Mouse (Mus musculus): ENCODE results near the gene Dnah2. TPM values are rescaled to one million over a fixed set of nuclear protein-coding genes. Genes with fewer than 3 reads are reported as not detected.

The Dnah2 gene
- polyA plus RNA-seq, 1 experiment from 2014 or later, result 0.36 TPM

DNA sequence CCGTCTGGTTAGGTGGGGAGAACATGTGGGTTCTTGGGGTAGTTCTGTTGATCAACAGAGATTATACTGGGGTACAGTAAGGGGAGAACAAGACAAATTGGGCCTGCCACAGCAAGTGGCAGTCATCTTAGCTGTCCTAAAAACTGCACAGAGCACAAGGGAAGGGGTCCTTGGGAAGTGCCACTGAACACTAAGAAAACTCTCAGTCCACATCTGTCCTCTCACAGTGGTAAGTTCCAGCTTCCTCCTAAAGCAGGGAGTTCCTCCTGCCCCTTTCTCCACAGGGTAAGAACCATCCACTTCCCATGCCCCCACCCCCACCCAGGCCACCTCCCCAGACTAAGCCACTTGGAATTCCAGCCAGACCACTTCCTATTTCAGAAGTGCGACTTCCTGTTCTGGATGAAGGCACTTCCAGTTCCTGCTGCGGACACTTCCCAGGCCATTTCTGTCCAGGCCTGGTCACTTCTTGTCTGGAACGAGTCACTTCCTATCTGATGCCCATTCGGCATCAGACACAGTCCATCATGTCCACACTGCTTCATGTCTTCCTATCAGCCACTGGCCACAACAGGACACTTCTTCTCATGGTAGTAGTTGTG, 5.7 kb upstream of the Dnah2 start:
- Histone ChIP-seq H3K36me3 (ENCODE audit: control insufficient read depth, insufficient read depth, low read length) (peaks cover 25% of the 10 kb centered on the region), H3K4me2 (ENCODE audit: low read length) (no peak overlapping the region), H3K27me3 (ENCODE audit: control insufficient read depth, insufficient read depth, low read length) (no peaks in the 10 kb centered on the region; the same call in 1 of the 2 replicates), H3K9me3 (ENCODE audit: control insufficient read depth, low read length) (no peaks in the 10 kb centered on the region), H3K9ac (ENCODE audit: low read length) (no peak overlapping the region), H3K4me1 (ENCODE audit: control insufficient read depth in 2 of 2, insufficient read depth in 2 of 2, low read length in 2 of 2) (peaks cover 9 to 11% of the 10 kb centered on the region in 2 experiments), H3K27ac (replicated peaks in 1 of 2; ENCODE audit: control insufficient read depth in 1 of 2, insufficient read depth in 1 of 2, low read depth in 2 of 2, low read length in 2 of 2) (no peak overlapping the region), H3K4me3 (ENCODE audit: control insufficient read depth in 1 of 2, insufficient read depth in 1 of 2, low read depth in 1 of 2, low read length in 2 of 2) (no peak overlapping the region)
- no peak for ATAC-seq (ENCODE audit: insufficient number of reproducible peaks, insufficient read depth, low FRiP score, low read depth)
- WGBS, result 64% methylated on average over 5 of the region's 5 CpGs

DNA sequence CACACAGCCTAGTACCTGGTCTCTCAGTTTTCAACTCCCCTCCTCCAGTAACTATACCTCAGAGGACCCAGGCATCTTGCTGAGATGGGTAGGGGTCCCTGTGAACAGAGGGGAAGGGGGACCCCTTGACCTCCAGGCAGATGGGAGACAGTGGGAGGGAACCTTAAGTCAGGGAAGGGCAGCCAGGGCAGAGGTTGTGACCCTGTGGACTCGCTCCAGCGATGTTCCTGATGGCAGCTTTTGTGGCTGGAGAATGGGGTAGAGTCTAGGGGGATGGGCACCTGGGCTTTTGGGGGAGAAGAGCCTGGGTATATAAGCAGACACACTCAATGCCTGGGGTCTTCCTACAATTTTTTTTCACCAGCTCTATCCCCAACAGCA, 4.4 kb upstream of the Dnah2 start:
- H3K9ac ChIP-seq (ENCODE audit: low read length), result no peak overlapping the region
- H3K9me3 ChIP-seq (ENCODE audit: control insufficient read depth, low read length), result no peaks in the 10 kb centered on the region
- 46% methylated on average over 2 of the region's 2 CpGs for WGBS
- peaks cover 25% of the 10 kb centered on the region for H3K36me3 ChIP-seq (ENCODE audit: control insufficient read depth, insufficient read depth, low read length)
- no peak overlapping the region for H3K4me3 ChIP-seq (ENCODE audit: control insufficient read depth in 1 of 2, insufficient read depth in 1 of 2, low read depth in 1 of 2, low read length in 2 of 2)
- ATAC-seq (ENCODE audit: insufficient number of reproducible peaks, insufficient read depth, low FRiP score, low read depth), result no peak
- H3K4me2 ChIP-seq (ENCODE audit: low read length), result no peak overlapping the region
- no peak overlapping the region for H3K27ac ChIP-seq (replicated peaks in 1 of 2; ENCODE audit: control insufficient read depth in 1 of 2, insufficient read depth in 1 of 2, low read depth in 2 of 2, low read length in 2 of 2)
- H3K27me3 ChIP-seq (ENCODE audit: control insufficient read depth, insufficient read depth, low read length), result peaks cover 4% of the 10 kb centered on the region; the same call in 1 of the 2 replicates
- peaks cover 4 to 7% of the 10 kb centered on the region in 2 experiments for H3K4me1 ChIP-seq (ENCODE audit: control insufficient read depth in 2 of 2, insufficient read depth in 2 of 2, low read length in 2 of 2)

DNA sequence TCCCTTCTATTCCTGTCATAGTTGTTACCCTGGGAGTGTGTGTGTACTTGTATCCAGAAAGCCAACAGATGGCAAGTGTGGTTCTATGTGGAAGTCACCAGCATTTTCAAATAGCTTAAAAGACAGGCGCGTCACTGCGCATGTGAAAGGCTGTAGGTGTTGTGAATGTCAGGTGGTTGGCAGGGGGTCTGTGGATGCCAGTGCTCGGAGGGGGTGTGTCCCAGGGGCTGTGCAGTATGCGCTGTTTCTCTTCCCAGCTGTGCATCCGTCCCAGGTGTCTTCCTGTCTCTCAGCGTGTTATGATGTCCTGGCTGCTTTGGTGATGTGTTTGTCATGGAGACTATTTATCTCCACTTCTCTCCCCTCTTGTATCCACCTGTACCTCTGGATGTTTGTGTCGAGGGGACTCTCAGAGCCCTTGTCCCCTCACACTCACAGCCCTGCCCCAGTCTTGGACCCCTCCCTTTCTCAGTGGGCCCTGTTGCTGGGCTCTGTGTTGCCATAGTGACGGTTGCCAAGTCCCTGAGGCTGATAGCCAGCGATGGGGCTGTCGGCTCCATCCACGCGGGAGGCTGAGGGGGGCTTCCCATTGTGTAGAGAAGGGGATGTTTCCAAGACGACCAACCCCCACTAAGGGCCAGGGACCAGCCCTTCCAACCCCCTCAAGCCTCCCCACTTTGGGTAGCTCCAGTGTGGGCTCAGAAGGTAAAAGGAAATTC, 3.9 kb upstream of the Dnah2 start:
- H3K4me1 ChIP-seq (ENCODE audit: control insufficient read depth in 2 of 2, insufficient read depth in 2 of 2, low read length in 2 of 2), result peaks cover 0 to 5% of the 10 kb centered on the region in 2 experiments; a peak in 2 of 4 replicates
- no peak overlapping the region for H3K4me2 ChIP-seq (ENCODE audit: low read length)
- 28% methylated on average over 14 of the region's 14 CpGs for WGBS
- H3K9ac ChIP-seq (ENCODE audit: low read length), result no peak overlapping the region
- no peaks in the 10 kb centered on the region for H3K9me3 ChIP-seq (ENCODE audit: control insufficient read depth, low read length)
- ATAC-seq (ENCODE audit: insufficient number of reproducible peaks, insufficient read depth, low FRiP score, low read depth), result no peak
- H3K4me3 ChIP-seq (ENCODE audit: control insufficient read depth in 1 of 2, insufficient read depth in 1 of 2, low read depth in 1 of 2, low read length in 2 of 2), result no peak overlapping the region
- H3K27me3 ChIP-seq (ENCODE audit: control insufficient read depth, insufficient read depth, low read length), result peaks cover 4% of the 10 kb centered on the region; the same call in 1 of the 2 replicates
- H3K36me3 ChIP-seq (ENCODE audit: control insufficient read depth, insufficient read depth, low read length), result peaks cover 25% of the 10 kb centered on the region
- H3K27ac ChIP-seq (replicated peaks in 1 of 2; ENCODE audit: control insufficient read depth in 1 of 2, insufficient read depth in 1 of 2, low read depth in 2 of 2, low read length in 2 of 2), result no peak overlapping the region

DNA sequence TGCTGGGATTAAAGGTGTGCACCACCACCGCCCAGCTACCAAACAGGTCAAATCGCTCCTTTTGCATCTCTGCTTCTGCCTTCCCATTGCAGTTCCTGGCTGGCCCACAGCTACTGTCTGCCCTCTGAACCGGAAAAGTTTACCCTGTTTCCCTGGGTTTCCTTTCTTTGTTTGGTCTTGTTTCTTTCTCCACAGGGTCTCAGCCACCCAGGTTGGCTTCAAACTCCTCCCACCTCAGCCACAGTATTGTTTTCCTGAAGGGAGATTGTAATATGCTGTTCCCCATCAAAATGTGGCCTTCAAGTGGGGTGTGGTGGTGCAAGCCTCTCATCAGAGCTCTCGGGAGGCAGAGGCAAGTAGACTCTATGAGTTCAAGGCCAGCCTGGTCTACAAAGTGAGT, 2.4 kb upstream of the Dnah2 start:
- Histone ChIP-seq H3K9me3 (ENCODE audit: control insufficient read depth, low read length) (no peaks in the 10 kb centered on the region), H3K9ac (ENCODE audit: low read length) (no peak overlapping the region), H3K36me3 (ENCODE audit: control insufficient read depth, insufficient read depth, low read length) (peaks cover 18% of the 10 kb centered on the region), H3K27ac (replicated peaks in 1 of 2; ENCODE audit: control insufficient read depth in 1 of 2, insufficient read depth in 1 of 2, low read depth in 2 of 2, low read length in 2 of 2) (no peak overlapping the region), H3K4me2 (ENCODE audit: low read length) (no peak overlapping the region), H3K4me1 (ENCODE audit: control insufficient read depth in 2 of 2, insufficient read depth in 2 of 2, low read length in 2 of 2) (peaks cover 10 to 11% of the 10 kb centered on the region in 2 experiments), H3K27me3 (ENCODE audit: control insufficient read depth, insufficient read depth, low read length) (0 out of 2 replicates have a peak, but pooled peaks cover 4% of the 10 kb centered on the region), H3K4me3 (ENCODE audit: control insufficient read depth in 1 of 2, insufficient read depth in 1 of 2, low read depth in 1 of 2, low read length in 2 of 2) (no peak overlapping the region)
- WGBS, result 74% methylated on average over 4 of the region's 4 CpGs
- no peak for ATAC-seq (ENCODE audit: insufficient number of reproducible peaks, insufficient read depth, low FRiP score, low read depth)

DNA sequence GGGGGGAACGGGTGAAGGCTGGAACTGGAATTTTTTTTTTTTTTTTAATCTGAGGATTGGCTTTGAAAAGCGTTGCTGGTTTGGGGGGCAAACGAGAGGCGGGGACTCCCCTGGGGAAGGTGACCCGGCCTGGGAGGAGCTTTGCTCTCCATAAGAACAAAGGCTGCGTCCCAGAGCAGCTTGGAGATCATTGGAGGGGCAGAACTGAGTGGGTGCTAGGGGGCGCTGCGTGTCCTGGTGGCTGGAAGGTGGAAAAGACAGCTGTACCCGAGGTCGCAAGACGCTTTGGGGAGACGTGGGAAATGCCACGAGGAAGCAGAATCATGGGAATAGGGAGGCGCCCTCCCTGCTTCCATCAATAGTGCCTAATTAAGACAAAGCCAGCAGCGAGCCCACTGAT, 1.8 kb downstream of the Dnah2 start:
- Histone ChIP-seq H3K36me3 (ENCODE audit: control insufficient read depth, insufficient read depth, low read length) (no peaks in the 10 kb centered on the region), H3K9me3 (ENCODE audit: control insufficient read depth, low read length) (no peaks in the 10 kb centered on the region), H3K4me2 (ENCODE audit: low read length) (peak overlapping the region; percentile 99), H3K27ac (replicated peaks in 1 of 2; ENCODE audit: control insufficient read depth in 1 of 2, insufficient read depth in 1 of 2, low read depth in 2 of 2, low read length in 2 of 2) (peak overlapping the region in 1 of 2 experiments; percentile 74; a peak in 2 of 4 replicates), H3K27me3 (ENCODE audit: control insufficient read depth, insufficient read depth, low read length) (0 out of 2 replicates have a peak, but pooled peaks cover 4% of the 10 kb centered on the region), H3K4me3 (ENCODE audit: control insufficient read depth in 1 of 2, insufficient read depth in 1 of 2, low read depth in 1 of 2, low read length in 2 of 2) (peak overlapping the region; percentile 57 to 60), H3K4me1 (ENCODE audit: control insufficient read depth in 2 of 2, insufficient read depth in 2 of 2, low read length in 2 of 2) (peaks cover 11 to 13% of the 10 kb centered on the region in 2 experiments; a peak in 3 of 4 replicates), H3K9ac (ENCODE audit: low read length) (peak overlapping the region; percentile 80)
- WGBS, result 6% methylated on average over 15 of the region's 15 CpGs
- peak; percentile 23; the same call in 1 of the 2 replicates for ATAC-seq (ENCODE audit: insufficient number of reproducible peaks, insufficient read depth, low FRiP score, low read depth)

DNA sequence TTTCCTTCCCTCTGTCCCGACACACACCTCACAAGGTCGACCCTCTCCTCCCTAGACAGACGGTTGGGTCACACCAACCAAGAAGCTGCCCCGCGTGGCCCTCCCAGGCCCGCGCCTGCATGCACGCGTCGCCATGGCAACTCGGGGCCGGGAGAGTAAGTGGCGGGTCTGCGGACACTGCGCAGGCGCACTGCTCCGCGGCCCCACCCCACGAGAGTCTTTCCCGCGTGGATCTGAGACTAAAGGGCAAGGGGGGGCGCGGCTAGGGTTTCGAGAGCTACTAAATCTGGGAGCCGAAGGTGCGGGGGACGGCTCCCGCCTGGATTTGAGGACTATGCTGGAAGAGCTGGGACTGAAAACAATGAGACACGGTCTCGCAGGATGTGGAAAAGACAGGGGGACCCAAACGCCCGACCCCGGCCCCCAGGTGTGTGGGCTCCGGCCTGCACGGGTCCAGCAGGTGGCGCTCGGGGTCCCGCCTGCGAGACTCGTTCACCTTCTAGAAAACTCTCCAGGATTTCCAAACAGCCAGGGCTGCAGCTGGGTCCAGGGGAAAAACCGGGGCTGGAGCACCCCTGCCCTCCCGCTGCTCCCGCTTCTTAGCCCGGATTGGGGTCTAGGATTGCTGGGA, 2.4 kb downstream of the Dnah2 start:
- Histone ChIP-seq H3K36me3 (ENCODE audit: control insufficient read depth, insufficient read depth, low read length) (no peaks in the 10 kb centered on the region), H3K9ac (ENCODE audit: low read length) (peak overlapping the region; percentile 80), H3K9me3 (ENCODE audit: control insufficient read depth, low read length) (no peaks in the 10 kb centered on the region), H3K4me2 (ENCODE audit: low read length) (peak overlapping the region; percentile 99), H3K4me3 (ENCODE audit: control insufficient read depth in 1 of 2, insufficient read depth in 1 of 2, low read depth in 1 of 2, low read length in 2 of 2) (peak overlapping the region; percentile 57 to 60), H3K27ac (replicated peaks in 1 of 2; ENCODE audit: control insufficient read depth in 1 of 2, insufficient read depth in 1 of 2, low read depth in 2 of 2, low read length in 2 of 2) (peak overlapping the region; percentile 50 to 74), H3K27me3 (ENCODE audit: control insufficient read depth, insufficient read depth, low read length) (0 out of 2 replicates have a peak, but pooled peaks cover 4% of the 10 kb centered on the region), H3K4me1 (ENCODE audit: control insufficient read depth in 2 of 2, insufficient read depth in 2 of 2, low read length in 2 of 2) (peaks cover 11 to 13% of the 10 kb centered on the region in 2 experiments; a peak in 3 of 4 replicates)
- ATAC-seq (ENCODE audit: insufficient number of reproducible peaks, insufficient read depth, low FRiP score, low read depth), result peak; percentile 61
- WGBS, result under 1% methylated on average over 44 of the region's 44 CpGs

DNA sequence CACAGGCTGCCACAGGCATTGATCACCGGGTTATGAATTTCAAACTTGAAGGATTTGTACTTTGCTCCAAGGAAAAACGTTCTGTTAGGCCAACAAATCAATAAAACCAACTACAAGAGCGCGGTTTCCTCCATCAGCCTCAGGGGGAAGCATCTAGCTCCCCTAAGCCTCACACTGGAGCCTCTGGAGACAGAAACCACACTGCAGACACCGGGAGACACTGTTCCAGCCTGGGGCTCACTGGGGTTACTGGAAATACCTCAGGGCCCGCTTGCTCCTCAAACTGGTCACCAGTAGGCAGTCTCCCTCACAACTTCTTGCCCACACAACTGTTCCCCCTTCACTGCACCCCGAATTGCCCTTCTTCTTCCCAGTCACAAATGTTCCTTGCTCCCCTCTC, 3.0 kb downstream of the Dnah2 start:
- ATAC-seq (ENCODE audit: insufficient number of reproducible peaks, insufficient read depth, low FRiP score, low read depth), result no peak
- Histone ChIP-seq H3K9ac (ENCODE audit: low read length) (peak overlapping the region; percentile 80), H3K27me3 (ENCODE audit: control insufficient read depth, insufficient read depth, low read length) (0 out of 2 replicates have a peak, but pooled peaks cover 4% of the 10 kb centered on the region), H3K4me2 (ENCODE audit: low read length) (peak overlapping the region; percentile 99), H3K9me3 (ENCODE audit: control insufficient read depth, low read length) (no peaks in the 10 kb centered on the region), H3K36me3 (ENCODE audit: control insufficient read depth, insufficient read depth, low read length) (no peaks in the 10 kb centered on the region), H3K4me1 (ENCODE audit: control insufficient read depth in 2 of 2, insufficient read depth in 2 of 2, low read length in 2 of 2) (peaks cover 11 to 13% of the 10 kb centered on the region in 2 experiments; a peak in 3 of 4 replicates), H3K4me3 (ENCODE audit: control insufficient read depth in 1 of 2, insufficient read depth in 1 of 2, low read depth in 1 of 2, low read length in 2 of 2) (peak overlapping the region; percentile 57 to 60; a peak in 3 of 4 replicates), H3K27ac (replicated peaks in 1 of 2; ENCODE audit: control insufficient read depth in 1 of 2, insufficient read depth in 1 of 2, low read depth in 2 of 2, low read length in 2 of 2) (peak overlapping the region in 1 of 2 experiments; percentile 74; a peak in 1 of 4 replicates)
- 27% methylated on average over 7 of the region's 7 CpGs for WGBS
